Mouse (Mus musculus) frontal cortex, postnatal 10 days (tissue): Measurements from ENCODE around the gene Fam173b.

Experiments used
- DNase-seq, 2 experiments: peaks; one replicate each; pipeline ENCODE4 v3.0.0; 2022; ENCODE audit warnings: low spot score in 2 of 2, mixed read lengths in 1 of 2

The Fam173b gene

DNA sequence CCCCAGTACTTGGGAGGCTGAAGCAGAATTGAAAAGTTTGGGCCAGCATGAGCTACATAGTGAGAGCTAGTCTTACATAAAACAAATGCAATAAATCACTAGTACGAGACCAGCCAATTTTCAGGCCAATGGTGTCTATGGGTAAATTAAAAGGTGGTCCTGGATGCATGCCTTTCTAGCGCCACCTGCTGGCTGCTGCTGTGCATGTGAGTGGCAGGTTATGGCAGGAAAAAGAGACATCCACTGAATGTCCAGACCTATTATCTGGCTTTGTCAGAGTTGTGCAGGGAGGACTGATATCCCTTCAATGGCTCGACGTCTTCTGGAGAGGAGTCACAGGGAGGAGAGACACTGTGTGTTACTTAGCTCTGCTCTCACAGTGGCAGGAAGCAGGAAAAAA is 15.1 kb upstream of the Fam173b start:
- DNase-seq = peak; percentile 61 to 83

DNA sequence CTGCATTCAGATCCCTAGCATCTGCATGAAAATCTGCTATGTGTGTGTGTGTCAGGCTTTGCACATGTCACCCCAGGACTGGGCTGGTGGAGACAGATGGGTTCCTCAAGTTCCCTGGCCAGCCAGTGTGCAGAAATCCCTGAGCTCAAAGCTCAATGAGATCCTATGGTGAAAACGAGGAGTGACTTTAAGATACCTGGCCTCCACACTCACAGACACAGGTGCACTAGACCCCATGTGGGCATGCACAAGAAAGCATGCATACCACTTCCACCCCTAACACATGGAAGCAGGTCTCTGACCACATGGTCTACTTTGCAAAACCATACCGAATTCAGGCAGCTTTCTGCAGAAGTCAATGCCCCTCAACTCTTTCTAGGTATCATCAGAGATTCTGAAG is 13.9 kb upstream of the Fam173b start:
- DNase-seq = no peak

DNA sequence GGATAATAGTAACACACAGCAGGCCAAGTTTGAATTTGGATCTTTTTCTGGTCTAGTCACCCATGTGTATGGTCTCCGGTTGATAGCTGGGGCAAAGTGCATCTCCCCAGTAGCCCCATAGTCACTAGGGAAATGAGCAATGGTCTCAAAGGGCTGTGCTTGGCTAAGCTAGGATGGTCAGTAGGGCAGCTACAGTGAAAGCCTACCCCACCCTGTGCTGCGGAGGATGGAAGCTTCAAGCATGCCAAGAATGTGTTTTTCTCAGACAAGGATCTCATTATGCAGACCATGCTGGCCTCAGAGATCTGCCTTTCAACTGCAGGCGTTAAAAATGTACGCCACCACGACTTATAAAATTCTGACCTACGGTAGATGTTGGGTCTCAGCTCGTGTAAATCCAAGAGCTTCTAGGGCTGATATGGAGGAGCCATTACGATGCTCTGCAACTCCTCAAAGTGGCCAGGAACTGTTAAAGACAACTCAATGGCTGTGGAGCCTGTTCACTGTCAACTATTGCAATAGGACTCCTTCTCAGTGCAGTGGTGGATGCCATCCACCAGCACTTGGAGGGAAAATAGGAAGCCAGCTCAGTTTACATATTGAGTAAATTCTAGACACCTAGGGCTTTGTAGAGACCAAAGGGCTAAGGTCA is 12.5 kb upstream of the Fam173b start:
- no peak for DNase-seq

DNA sequence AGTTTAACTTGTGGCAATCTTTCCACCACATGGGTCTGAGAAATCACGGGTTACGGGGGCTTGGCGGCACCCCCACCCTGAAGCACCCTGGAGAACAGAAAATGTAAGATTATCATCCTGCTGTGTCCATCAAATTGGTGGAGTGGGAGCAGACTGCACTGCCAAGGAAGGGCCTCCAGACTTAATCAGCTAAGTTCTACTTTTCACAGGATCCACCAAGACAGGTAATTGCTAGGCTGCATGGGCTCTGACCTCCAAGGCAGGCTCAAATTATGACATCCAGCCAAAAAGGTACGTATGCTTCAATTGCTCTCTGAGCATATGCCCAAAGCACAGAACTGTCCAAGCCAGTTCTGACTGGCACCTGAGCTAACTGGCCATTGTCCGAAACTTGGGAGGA is 11.5 kb upstream of the Fam173b start:
- DNase-seq = no peak

DNA sequence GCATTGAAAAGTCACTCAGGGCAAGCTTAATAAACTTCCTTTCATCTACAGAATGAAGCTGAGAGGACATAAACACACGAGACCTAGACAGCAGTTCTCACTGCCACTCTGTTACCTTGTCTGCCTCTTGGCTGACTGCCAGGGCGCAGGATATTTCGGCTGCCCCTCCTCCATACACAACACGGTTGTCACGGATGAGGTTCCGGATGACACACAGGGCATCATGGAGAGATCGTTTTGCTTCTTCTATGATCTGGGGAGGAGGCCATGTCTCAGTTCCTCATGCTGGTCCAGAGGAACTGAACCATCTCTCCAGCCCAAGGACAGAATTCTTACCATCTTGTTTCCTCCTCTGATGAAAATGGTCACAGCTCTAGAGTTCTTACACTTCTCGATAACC is 9.1 kb upstream of the Fam173b start:
- no peak for DNase-seq

DNA sequence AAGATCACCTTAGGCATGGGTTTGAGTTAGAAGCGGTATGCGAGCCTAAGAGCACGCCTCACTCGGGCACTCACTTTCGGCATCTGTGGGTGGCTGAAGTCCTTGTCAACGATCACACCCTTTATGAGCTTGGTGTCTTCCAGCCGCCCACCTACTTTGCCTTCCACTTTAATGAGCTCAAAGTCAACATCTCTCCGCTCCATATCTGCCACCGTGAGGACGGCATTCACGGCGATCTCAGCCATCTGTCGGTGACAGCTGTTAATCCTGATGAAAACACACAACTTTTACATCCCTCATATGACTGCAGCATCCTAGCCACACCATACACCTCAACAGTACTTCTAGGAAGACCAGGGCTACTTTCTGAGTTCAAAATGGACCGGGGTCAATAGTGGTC is 7.4 kb upstream of the Fam173b start:
- no peak for DNase-seq

DNA sequence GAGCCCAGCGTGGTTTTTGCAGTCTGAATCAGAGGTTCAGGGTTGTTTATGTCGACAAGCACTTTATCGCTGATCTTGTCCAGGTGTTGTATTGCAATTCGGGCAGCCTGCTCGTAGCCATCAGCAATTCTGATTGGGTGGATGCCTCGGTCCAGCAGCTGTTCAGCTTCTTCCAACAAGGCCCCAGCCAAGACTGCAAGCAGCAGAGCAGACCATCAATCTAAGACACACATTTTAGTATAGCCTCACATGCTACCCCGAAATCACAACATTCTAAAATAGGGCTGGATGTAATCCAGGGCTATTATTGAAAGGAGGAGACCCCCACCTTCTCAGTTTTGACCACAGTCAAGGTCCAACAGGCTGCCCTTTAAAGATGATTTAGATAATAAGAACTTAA is 6.0 kb upstream of the Fam173b start:
- no peak for DNase-seq

DNA sequence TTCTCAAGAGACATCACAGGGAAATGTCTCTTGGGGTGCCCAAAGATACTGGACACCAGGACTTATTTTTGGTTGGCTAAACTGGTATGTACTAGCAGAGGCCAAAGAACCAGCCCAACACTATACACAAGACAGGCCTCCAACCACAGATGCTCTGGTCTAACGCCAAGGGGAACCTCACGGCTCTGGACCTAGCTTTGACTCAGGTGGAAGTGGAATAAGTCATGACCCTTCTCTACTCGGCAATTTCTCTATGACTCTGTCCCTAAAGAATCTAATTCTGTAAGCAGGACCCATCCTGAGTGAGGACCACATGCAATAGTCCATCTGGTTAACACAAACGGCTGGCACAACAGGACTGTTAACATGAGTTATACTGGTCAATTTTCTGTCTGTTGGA is 1.8 kb upstream of the Fam173b start:
- no peak for DNase-seq

DNA sequence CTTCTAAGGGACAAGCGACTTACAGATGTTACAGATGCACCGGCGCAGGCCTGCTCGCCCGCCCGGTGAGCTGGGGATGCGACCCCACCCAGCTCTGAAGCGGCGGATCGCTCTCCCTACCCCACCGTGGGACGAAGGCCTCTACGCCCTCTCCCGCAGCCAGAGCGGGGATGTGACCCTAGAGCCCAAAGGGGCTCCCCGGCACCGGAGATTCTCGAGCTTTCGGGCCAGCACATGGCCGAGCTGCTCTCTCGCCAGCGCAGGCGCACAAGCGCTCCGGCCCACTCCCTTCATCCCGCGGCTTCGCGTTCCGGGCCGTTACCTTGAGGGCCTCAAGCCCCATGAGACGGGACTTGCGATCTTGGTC is 390 bp upstream of the Fam173b start:
- DNase-seq = no peak

DNA sequence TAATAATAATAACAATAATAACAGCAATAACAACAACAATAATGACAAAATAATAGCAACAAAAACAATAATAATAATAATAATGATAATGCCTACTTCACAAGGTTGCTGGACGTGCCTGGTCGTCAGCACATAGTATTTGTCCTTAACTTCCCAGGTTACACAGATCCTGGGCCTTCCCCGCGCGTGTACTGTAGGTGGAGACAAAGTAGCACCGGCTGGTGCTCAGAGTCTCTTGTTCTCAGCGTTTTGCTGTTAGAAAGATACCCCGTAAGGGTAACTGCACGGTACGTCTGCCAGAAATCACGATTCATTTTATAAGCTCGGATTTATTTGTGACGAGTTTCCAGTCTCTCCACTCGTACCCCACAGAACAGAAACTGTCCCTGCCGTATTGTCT is 774 bp downstream of the Fam173b start:
- DNase-seq = peak; percentile 54 to 63

DNA sequence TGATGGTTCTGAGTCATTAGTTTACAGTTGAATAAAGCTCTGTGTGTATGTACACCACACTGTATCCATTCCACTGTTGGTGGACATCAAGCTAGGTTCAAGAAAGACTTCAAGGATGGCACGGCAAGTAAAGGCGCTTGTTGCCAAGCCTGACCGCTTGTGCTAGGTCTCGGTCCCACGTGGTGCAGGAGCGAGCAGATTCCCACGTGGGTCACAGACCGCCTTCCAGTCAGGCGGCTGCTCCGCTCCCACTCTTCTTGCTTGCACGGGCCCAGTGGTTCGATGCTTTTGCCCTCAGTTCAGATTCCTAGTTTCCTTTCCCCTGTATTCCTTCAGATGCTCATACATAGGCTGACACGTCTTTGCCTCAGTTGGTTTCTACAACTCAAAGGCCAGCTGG is 1.5 kb downstream of the Fam173b start:
- DNase-seq = no peak

DNA sequence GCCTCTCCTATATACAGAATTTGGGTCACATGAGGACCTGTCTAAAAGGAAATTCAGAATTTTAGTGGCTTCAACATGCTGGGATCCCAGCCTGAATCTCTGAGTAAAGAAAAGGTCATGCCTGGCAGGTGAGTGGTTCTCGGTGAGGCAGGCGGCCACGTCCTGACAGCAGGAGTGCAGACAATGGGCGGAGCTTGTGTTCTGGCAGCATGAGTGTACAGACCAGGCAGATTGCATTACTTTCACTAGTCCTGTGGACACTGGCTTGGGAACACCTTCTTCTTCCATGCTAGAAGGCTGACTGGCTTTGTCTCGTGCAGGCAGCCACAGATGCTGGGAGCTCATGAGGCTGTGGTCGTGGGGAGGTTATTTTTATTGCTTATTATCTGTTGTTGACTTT is 5.2 kb downstream of the Fam173b start:
- DNase-seq = no peak

DNA sequence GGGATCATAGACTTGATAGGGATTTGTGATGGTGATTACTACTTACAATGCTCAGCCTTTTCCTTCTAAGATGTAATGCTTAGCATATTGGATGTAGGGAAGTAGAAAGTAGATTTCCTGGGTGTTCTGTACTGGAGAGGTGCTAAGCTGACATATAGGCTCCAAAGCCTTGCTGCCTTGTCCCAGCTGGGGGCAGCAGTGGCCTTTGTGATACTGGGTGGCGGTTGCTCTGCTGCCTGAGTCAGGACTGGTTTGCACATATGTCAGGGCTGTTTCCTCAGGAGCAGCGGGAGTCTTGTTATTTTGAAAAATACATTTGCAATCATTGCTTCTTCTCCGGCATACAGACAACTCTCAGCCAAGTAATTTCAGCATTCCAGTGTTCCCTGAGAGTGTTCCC is 9.4 kb downstream of the Fam173b start:
- no peak for DNase-seq

DNA sequence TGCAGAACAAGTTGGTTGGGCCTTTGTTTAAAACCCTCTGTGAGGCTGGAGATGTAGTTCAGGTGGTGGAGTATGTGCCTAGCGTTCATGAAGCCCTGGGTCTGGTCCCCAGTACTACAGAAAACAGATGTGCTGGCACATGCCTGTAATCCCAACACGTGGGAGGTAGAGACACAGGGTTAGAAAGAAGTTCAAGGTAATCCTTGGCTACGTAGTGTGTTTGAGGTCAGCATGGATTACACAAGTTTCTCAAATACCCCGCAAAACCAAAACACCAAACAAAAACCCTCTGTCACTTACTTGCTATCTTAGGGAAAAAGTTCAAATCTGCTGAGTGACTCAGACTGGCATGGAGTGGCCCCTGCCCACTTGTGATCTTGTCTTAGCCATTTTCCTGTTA is 10.3 kb downstream of the Fam173b start:
- DNase-seq = no peak

DNA sequence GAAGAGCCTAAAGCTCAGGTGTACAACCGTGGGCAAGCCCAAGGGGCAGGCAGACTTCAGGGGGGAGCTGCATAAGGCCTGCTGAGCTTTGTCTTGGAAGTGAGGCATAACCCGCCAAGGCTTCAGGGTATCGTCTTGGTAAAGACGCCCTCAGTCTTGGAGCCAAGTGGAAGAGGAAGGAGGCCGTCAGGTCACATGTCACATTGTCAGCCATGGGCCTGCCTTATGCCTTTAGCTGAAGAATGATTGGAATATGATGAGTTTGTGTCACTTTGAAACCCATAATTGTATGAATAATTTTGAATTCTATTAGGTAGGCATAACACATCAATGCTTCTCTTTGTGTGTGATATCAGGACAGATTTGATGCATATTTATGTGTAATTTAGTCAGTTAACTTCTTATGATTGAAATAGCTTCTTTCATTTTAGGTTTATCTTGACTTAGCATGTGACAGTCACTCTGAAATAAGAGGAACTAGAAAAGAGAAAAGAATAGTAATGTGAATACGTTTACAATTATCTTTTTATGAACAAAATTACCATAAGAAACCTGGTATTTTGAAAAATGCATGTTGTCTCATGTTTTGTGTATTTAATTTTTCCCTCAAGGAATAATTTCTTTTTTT is 12.3 kb downstream of the Fam173b start:
- DNase-seq = no peak

DNA sequence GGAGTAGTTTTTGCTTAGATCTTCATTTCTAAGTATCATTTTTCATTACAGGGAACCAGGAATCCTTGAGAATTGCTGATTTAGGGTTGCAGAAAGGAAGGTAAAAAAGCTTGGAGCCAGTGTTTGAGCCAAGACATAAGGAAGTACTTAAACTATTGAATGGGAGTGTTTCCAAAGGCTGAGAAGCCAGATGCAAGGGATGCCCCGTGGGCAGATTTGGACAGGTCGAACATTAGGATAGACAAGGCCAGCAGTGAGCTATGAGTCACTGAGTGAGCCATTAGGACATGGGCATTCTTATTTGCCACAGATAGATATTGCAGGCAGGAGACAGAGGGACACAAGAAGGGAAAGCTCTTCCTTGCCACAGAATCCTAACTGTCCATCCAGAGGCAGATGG is 13.0 kb downstream of the Fam173b start:
- no peak for DNase-seq

DNA sequence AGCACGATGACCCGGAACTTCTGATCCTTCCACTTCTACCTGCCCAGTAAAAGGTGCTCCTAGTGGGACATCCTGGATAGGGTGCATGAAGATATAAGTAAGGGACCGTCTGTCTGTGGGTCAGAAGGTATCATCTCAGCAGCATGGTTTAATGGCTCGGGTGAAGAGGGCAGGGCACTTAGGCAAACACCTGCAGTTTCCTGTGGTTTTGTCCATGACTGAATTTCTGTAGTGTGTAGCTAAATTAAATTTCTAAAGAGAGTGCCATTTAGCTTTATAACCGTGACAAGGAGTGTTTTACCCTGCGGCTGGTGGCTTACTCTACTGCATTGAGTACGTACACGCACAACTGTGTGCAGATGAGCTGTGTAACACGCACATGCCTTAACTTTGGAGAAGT is 15.6 kb downstream of the Fam173b start:
- no peak for DNase-seq

DNA sequence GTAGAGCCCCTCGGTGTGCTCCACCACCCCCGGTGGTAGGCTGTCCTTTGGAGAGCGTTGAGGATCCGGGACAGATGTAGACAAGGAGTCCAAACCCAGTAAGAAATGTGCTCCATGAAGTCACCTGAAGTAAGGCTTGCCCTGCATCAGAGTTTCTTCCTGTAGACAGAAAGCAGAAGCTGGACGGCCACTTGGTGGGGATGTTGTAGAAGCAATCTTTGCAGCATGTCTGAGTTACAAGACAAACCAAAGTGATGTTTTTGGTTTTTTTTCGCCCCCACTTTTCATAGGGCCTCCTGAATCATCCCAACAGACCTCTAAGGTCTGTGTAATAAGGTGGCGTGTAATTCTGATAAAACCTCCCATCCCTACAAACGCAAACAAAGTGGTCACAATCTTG is 17.9 kb downstream of the Fam173b start:
- no peak for DNase-seq

DNA sequence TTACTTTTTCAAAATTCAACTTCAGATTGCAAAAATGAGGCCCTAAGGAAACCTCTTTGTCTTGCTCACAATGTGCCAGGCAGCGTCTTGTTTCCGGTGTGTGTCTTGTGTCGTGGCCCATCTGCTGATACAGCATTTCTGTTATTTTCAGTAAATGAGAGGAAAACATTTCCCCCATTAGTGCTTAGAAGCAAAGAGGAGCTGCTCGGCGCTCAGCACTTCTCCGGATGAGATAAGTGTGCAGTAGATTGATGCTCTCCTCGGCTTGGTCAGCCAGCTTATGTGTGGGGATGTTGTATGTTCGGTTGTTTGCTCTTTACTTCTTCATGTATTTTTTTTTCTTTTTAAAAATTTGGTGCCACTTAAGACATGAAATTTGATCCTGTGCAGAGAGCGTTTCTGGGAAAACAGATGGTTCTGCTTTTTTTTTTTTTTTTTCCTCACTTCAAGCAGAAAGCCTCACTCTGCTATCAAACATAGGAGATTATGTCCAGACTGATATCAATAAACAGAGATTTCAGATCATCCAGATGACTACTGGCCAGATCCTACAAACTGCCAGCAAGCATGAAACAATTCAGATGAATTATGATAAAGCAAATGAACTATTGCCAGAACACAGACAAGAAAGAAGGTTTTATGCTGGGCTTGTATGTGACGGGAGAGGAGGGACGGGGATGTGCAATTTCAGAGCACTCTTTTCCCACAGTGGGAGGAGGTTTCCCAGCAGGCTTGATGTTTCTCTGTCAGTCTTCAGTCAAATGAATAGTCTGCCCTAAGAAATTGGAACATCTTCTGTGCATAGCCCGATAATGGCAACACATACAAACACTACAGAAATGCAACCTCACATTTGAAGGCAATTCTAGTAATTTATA is 25.9 kb downstream of the Fam173b start:
- no peak for DNase-seq

DNA sequence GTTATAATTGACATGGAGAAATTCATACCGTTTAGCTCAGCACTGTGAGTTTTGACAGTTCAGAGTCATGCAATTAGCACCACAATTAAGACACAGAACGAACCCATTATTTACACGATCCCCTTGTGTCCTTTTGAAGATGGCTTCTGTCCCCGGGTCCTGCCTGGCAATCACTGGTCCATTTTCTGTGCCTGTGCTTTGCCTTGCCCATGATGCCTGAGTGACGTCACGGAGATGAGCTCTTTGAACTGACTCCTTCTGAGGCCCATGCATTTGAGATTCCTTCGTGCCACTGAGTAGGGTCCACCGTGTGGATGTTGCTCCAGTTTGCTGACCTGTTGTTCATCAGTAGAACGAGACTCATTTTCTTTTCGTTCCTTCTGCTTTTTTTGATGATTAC is 26.5 kb downstream of the Fam173b start:
- no peak for DNase-seq

DNA sequence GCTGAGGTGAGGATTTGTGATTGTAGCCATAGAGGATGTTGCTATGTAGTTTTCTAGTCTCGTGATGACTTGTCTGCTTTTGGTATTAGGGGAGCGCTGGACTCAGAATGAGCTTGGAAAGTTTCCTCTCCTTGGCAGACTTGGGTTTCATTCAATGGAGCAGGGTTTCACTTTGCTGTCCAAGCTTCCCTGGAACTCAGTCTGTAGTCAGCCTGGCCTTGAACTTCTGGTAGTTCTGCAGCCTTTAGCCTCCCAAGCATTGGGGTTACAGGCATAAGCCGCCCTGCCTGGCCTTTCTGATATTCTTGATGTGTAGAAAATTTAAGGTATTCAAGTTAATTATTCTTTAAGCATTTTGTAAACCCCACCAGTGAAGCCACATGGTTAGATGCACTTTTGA is 27.9 kb downstream of the Fam173b start:
- DNase-seq = no peak

DNA sequence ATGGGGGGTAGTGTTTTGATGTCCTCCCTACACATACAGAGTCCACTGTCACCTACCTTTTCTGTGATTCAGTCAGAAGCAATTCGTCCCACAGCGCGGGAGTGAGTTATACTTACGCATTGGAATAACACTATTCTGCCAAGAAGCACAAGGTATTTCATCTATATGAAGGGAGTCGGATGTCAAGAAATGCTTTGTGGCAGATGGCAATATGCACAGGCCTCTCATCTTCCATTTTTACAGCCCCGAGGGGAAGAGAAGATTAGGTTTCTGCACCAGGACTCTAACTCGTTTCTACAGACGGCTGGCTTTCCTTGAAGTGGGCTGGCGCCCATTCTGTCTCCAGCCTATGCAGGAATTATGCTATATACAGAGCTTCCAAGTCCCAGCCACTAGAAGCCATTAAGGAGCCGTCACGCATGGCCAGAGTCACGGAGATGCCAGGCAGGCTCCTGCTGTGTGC is 29.8 kb downstream of the Fam173b start:
- DNase-seq = no peak

DNA sequence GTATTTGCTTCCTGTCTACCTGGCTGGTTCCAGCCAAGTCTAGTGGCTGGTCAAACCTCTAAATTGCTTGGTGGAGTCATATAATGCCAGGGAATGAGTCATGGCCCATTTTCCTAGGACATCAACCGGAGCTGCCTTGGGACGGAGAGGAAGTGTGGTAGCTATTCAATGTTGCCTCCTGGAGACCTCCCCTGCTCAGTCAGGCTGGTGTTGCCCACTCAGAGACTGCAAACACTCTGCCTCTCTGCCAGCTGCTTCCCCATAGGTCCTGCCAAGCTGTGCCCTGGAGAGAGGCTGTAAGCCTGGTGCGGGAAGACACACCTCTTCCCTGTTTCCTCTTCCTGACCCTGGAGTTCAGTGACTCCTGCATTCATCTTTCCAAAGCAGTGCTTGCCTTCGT is 30.8 kb downstream of the Fam173b start:
- no peak for DNase-seq
